Mouse (Mus musculus) macrophage (primary cell): ENCODE results near the gene Grm1. TPM values are rescaled to one million over a fixed set of nuclear protein-coding genes. Genes with fewer than 3 reads are reported as not detected.

Source experiments
- H3K27ac ChIP-seq: fragments of 350-480 bp; formaldehyde crosslinking; 2 replicates; pipeline ENCODE4 v1.9.0; 2021
- H3K36me3 ChIP-seq: fragments of 350-480 bp; formaldehyde crosslinking; 2 replicates; pipeline ENCODE4 v1.9.0; 2021; ENCODE audit errors: inconsistent target
- H3K4me3 ChIP-seq: fragments of 350-480 bp; formaldehyde crosslinking; 2 replicates; pipeline ENCODE4 v1.9.0; 2021; ENCODE audit errors: inconsistent target
- H3K79me2 ChIP-seq: fragments of 350-480 bp; formaldehyde crosslinking; 2 replicates; pipeline ENCODE4 v1.9.0; 2021; ENCODE audit errors: inconsistent target
- WGBS: methylation state at CpG from one replicate; pipeline ENCODE4 v1.1.7; 2026; ENCODE audit warnings: inconsistent platforms; ENCODE audit not compliant: missing documents; 5-methylcytosine and 5-hydroxymethylcytosine counted together
- polyA plus RNA-seq: library from polyadenylated mRNA; stranded (reverse); fragments of 250-400 nt; gene quantifications from 3 replicates; pipeline ENCODE4 v1.2.4, GENCODE M21; 2018; ENCODE audit warnings: inconsistent platforms

Grm1 gene
- polyA plus RNA-seq, 1 experiment from 2014 or later, result not detected

DNA sequence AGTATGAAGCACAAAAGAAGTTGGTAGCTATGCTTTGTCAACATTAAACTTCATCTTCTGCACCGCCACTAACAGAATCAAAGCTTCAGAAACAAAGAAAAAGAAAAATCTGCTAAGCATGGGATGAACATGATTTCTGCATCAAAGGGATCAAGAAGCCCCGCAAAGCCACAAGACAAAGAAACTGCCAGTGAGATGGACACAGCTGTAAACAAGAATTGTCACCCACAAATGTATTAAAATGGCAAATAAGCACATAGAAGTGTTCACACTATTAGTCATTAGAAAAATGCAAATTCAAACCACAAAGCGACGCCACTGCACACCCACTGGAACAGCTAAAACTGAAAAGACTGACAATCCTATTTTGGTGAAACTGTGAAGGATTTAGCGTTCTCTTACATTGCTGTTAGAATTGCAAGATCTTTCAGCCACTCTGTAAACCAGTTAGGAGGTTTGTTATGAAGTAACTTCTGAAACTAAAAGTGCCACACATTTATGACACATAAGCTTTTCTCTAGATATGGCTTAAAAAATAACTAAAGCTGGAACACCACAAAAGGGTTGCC is 153.3 kb downstream of the Grm1 start:
- Histone ChIP-seq H3K4me3 (no peak overlapping the region), H3K36me3 (no peaks in the 10 kb centered on the region), H3K79me2 (no peaks in the 10 kb centered on the region), H3K27ac (no peak overlapping the region)
- 91% methylated on average over 5 of the region's 5 CpGs for WGBS

GRCm38 (mm10) chr10:10917857-10918399 is 164.2 kb downstream of the Grm1 start:
- WGBS, result 84% methylated on average over 7 of the region's 7 CpGs
- Histone ChIP-seq H3K27ac (no peak overlapping the region), H3K4me3 (no peak overlapping the region), H3K36me3 (no peaks in the 10 kb centered on the region), H3K79me2 (no peaks in the 10 kb centered on the region)

DNA sequence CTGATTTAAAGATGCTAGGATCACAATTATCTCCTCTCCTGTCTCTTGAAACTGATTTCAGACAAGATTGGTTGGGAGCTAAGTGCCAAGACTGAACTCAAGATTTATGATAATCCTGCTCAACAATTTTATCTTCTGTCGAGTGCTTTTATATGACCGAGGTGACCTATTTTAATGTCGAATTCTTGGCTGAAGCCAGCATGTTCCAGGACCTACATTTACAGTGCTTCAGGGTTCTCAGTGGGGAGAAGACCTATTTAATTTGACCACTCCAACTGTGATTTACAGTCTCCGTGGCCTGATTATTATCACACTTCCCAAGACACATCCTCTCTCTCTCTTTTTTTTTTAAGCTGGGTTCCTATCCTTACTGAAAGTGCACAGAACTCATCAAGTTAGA is 168.5 kb downstream of the Grm1 start:
- Histone ChIP-seq H3K27ac (no peak overlapping the region), H3K36me3 (no peaks in the 10 kb centered on the region), H3K4me3 (no peak overlapping the region), H3K79me2 (no peaks in the 10 kb centered on the region)
- 92% methylated on average over 4 of the region's 4 CpGs for WGBS

DNA sequence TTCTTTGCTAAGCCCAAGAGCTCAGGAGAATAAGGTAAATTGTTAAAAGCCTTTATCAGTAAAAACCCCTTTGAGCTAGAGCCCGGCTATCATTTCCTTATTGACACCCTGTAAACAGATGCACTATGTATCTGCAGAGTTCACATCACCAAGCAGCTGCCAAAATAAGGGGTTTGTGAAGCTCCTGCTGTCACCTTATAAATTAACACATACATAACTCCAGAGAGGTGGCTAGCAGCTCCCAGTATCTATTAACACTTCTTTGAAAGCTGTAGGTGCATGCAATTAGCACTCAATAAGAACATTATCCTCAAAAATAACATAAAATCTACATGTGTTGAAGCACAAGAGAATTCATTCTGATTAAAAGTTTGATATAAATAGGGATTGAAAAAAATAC is 191.9 kb downstream of the Grm1 start:
- H3K79me2 ChIP-seq, result no peaks in the 10 kb centered on the region
- WGBS, result 85% methylated on average over 1 of the region's 1 CpGs

GRCm38 (mm10) chr10:10888521-10888920 is 193.6 kb downstream of the Grm1 start:
- no peaks in the 10 kb centered on the region for H3K36me3 ChIP-seq
- WGBS, result 86% methylated on average over 9 of the region's 9 CpGs

More for the DNA sequence above, 191.9 kb downstream of the Grm1 start:
- Histone ChIP-seq H3K4me3 (no peak overlapping the region), H3K27ac (no peak overlapping the region), H3K36me3 (no peaks in the 10 kb centered on the region)

GRCm38 (mm10) chr10:10884992-10885391 is 197.2 kb downstream of the Grm1 start:
- WGBS, result 56% methylated on average over 2 of the region's 2 CpGs
- no peak overlapping the region for H3K27ac ChIP-seq
- no peak overlapping the region for H3K4me3 ChIP-seq
- no peaks in the 10 kb centered on the region for H3K79me2 ChIP-seq
- H3K36me3 ChIP-seq, result no peaks in the 10 kb centered on the region

More at GRCm38 (mm10) chr10:10888521-10888920, 193.6 kb downstream of the Grm1 start:
- Histone ChIP-seq H3K27ac (no peak overlapping the region), H3K4me3 (no peak overlapping the region), H3K79me2 (no peaks in the 10 kb centered on the region)

DNA sequence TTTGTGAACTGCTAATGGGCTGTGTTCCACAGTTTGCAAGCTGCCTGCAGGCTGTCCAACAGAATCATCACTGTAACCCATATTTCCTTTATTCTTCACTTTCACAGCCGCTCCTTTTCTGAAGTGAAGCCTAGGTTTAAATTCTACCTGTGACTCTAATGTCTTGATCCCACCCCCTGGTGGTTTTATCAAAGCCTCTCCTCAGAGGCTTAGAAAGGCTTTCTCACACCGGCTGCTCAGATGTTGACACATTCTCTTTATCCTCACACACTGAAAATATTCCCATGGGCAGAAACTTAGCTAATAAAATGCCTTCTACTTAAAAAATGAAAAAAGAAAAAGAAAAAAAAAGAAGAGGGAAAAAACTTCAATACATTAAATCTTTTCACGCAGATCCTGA is 210.0 kb downstream of the Grm1 start:
- Histone ChIP-seq H3K79me2 (no peaks in the 10 kb centered on the region), H3K27ac (no peak overlapping the region), H3K4me3 (no peak overlapping the region), H3K36me3 (no peaks in the 10 kb centered on the region)
- 91% methylated on average over 3 of the region's 3 CpGs for WGBS

DNA sequence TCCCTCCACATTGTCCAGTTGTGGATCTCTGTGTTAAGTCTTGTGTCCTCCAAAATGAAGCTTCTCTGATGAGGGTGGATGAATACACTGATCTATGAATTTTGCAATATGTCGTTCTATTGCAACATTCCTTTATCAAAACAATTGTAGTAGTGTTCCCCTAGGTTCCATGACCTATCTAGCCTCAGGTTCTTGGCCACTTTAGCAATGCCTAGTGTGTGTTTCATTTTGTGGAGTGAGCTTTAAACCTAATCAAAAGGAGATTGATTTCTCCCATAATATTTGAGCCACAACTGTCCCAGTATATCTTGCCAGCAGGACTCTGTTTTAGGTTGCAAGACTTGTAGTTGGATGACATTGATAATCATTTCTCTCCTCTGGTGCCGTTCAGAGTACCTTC is 211.9 kb downstream of the Grm1 start:
- Histone ChIP-seq H3K79me2 (no peaks in the 10 kb centered on the region), H3K27ac (no peak overlapping the region), H3K4me3 (no peak overlapping the region), H3K36me3 (no peaks in the 10 kb centered on the region)
- 92% methylated on average over 2 of the region's 2 CpGs for WGBS

GRCm38 (mm10) chr10:10866278-10866677 is 215.9 kb downstream of the Grm1 start:
- no peak overlapping the region for H3K4me3 ChIP-seq
- H3K79me2 ChIP-seq, result no peaks in the 10 kb centered on the region
- 97% methylated on average over 2 of the region's 2 CpGs for whole genome bisulfite sequencing
- H3K36me3 ChIP-seq, result no peaks in the 10 kb centered on the region
- no peak overlapping the region for H3K27ac ChIP-seq

DNA sequence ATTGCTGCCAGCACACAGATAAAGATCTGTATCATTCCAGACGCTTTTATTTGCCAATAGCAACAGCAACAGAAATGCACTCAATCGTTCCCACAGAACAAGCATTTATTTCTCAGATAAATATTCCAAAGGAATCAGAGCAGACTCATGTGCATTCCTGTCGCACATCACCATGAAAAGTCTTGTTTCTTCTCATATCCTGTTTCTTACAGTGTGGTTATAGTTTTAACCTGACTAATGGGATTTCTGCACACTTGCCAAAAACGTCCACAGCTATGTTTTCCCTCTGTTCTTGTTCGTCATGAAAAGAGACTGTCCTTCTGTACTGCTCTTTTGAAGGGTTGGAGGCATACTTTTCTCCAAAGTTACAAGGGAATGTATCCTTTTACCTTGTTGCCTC is 217.4 kb downstream of the Grm1 start:
- Histone ChIP-seq H3K36me3 (no peaks in the 10 kb centered on the region), H3K79me2 (no peaks in the 10 kb centered on the region), H3K4me3 (no peak overlapping the region), H3K27ac (no peak overlapping the region)
- 65% methylated on average over 5 of the region's 5 CpGs for WGBS

DNA sequence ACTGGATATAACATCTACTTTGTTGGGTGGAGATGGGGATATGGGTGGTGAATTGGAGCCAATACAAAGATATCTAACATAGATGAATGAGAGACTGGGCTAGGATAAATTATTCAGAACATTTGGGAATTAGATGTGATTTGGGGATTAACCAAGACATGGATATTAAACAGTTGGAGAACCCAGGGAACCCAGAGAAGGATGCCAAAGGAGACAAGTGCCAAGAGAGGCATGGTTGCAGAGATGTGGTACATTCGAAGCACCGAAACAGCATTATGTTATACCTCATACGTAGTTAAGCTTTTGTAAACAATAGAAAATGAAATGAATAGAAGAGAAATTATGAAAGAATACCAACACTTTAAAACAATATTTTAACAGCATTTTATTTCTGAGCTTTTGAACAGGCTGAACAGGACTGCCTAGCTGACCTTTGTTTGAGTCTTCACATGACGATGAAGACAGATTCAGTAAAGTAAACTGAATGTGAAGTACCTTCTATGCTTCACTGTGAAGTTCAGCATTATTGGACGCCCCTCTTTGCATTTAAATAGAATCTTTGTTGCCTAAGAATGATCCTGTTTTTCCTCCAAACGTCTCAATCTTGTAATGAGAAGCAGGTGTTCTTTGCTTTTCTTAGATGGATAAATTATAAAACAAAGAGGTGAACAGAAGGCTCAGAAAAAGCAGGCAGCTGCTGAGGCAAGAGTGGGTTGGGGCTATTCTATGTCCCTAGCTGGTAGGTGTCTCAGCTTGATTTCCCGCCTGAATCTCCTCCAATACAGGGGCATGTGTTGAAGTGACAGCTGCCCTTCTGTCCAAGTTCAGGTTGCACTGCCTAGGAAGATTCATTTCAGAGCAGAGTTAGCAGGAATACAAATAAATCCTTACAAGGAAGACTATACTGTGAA is 234.5 kb downstream of the Grm1 start:
- H3K27ac ChIP-seq, result no peak overlapping the region
- 86% methylated on average over 7 of the region's 7 CpGs for whole genome bisulfite sequencing

GRCm38 (mm10) chr10:10845059-10845685 is 237.0 kb downstream of the Grm1 start:
- H3K4me3 ChIP-seq, result no peak overlapping the region
- WGBS, result 74% methylated on average over 5 of the region's 5 CpGs
- H3K79me2 ChIP-seq, result no peaks in the 10 kb centered on the region
- H3K27ac ChIP-seq, result no peak overlapping the region
- no peaks in the 10 kb centered on the region for H3K36me3 ChIP-seq

More for the DNA sequence above, 234.5 kb downstream of the Grm1 start:
- Histone ChIP-seq H3K4me3 (no peak overlapping the region), H3K79me2 (no peaks in the 10 kb centered on the region), H3K36me3 (no peaks in the 10 kb centered on the region)

DNA sequence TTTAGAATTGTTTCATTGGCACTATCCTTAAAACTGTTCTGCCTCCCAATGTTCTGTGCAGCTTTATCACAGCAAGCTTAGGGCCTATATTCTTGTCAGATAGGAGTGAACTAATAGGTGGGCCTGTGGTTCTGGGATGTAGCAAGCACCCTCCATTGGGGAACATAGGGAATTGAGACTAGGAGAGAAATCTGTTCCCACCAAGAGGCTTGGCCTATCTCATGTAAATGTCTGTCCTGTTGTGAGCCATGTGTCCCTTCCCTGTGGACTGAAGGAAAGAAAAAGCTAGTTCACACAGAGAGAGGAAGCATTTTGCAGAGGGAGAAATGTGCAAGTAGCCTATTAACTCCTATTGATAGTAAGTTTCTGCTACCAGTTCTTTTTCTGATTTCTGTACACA is 246.8 kb downstream of the Grm1 start:
- Histone ChIP-seq H3K36me3 (no peaks in the 10 kb centered on the region), H3K27ac (no peak overlapping the region), H3K4me3 (no peak overlapping the region), H3K79me2 (no peaks in the 10 kb centered on the region)

DNA sequence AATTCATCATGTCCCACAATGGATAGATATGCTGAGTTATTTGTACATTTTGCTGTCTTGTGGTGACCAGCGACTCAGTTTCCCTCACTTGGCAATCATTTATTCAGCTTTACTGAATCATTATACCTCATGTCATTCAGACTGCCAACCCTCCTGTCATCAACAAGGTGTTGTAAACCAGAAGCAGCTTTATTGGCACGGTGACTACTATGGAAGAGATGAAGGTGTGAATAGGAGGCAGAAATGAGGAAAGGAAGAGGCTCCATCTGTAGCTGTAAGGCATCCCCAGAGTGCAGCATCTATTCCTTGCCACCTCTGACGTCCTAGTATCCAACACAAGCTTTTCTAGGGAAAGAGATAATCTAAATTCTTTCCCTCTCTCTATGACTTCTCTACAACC is 247.3 kb downstream of the Grm1 start:
- Histone ChIP-seq H3K27ac (no peak overlapping the region), H3K36me3 (no peaks in the 10 kb centered on the region), H3K4me3 (no peak overlapping the region), H3K79me2 (no peaks in the 10 kb centered on the region)
- WGBS, result 98% methylated on average over 3 of the region's 3 CpGs

DNA sequence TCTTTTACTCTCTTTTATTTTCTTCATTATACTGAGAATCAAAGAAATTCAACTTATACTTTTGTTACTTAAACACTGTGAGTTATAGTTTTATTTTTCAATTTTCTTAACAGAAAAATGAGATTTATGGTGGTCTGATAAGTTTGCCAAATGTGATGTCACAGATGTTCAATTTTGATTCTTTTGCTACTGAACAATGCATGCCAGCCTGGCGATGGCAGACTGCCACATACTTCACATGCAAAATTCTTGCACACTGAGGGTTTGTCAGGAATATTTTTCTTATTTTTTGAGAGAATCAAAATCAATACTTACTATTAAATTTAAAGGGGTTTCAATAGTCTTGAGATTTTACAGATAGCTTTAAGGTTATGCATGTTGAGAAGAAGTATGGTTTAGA is 251.0 kb downstream of the Grm1 start:
- 60% methylated on average over 1 of the region's 1 CpGs for WGBS
- H3K79me2 ChIP-seq, result no peaks in the 10 kb centered on the region
- no peaks in the 10 kb centered on the region for H3K36me3 ChIP-seq
- H3K27ac ChIP-seq, result no peak overlapping the region
- no peak overlapping the region for H3K4me3 ChIP-seq
